Mouse (Mus musculus): ENCODE results near the gene Vdac2. TPM values are rescaled to one million over a fixed set of nuclear protein-coding genes. Genes with fewer than 3 reads are reported as not detected.

Vdac2 gene
- polyA plus RNA-seq, 1 experiment: not detected

GRCm38 (mm10) chr14:21801624-21802023 is 23.4 kb upstream of the Vdac2 start:
- WGBS: 69% methylated on average over 7 of the region's 7 CpGs
- no peak overlapping the region for H3K27ac ChIP-seq (ENCODE audit: insufficient read depth, low read depth, low read length)
- no peaks in the 10 kb centered on the region for H3K4me1 ChIP-seq (ENCODE audit: control insufficient read depth, insufficient read depth, low read length)
- H3K4me3 ChIP-seq (ENCODE audit: insufficient read depth, low read depth, low read length): no peak overlapping the region
- TF ChIP-seq CTCF (IDR thresholded peaks at IDR 0.05; ENCODE audit: insufficient read depth, low read depth, low read length) (no peak), POLR2A (IDR thresholded peaks at IDR 0.05; ENCODE audit: insufficient read depth, low read depth, low read length) (no peak)

- H3K27ac ChIP-seq (ENCODE audit: insufficient read depth, low read depth, low read length): no peak overlapping the region
- no peaks in the 10 kb centered on the region for H3K4me1 ChIP-seq (ENCODE audit: control insufficient read depth, insufficient read depth, low read length)
- H3K4me3 ChIP-seq (ENCODE audit: insufficient read depth, low read depth, low read length): no peak overlapping the region
- 85% methylated on average over 6 of the region's 6 CpGs for WGBS
- TF ChIP-seq CTCF (IDR thresholded peaks at IDR 0.05; ENCODE audit: insufficient read depth, low read depth, low read length): no peak
- TF ChIP-seq POLR2A (IDR thresholded peaks at IDR 0.05; ENCODE audit: insufficient read depth, low read depth, low read length): no peak
Observed at GRCm38 (mm10) chr14:21802543-21803206, 22.4 kb upstream of the Vdac2 start.

- 88% methylated on average over 2 of the region's 2 CpGs for WGBS
- no peak for TF ChIP-seq POLR2A (IDR thresholded peaks at IDR 0.05; ENCODE audit: insufficient read depth, low read depth, low read length)
- no peak overlapping the region for H3K4me3 ChIP-seq (ENCODE audit: insufficient read depth, low read depth, low read length)
- H3K27ac ChIP-seq (ENCODE audit: insufficient read depth, low read depth, low read length): no peak overlapping the region
- no peaks in the 10 kb centered on the region for H3K4me1 ChIP-seq (ENCODE audit: control insufficient read depth, insufficient read depth, low read length)
Observed at GRCm38 (mm10) chr14:21806203-21806602, 18.8 kb upstream of the Vdac2 start.

- Histone ChIP-seq H3K4me3 (ENCODE audit: insufficient read depth, low read depth, low read length) (no peak overlapping the region), H3K4me1 (ENCODE audit: control insufficient read depth, insufficient read depth, low read length) (no peaks in the 10 kb centered on the region), H3K27ac (ENCODE audit: insufficient read depth, low read depth, low read length) (no peak overlapping the region)
- WGBS: 91% methylated on average over 3 of the region's 3 CpGs
- TF ChIP-seq CTCF (IDR thresholded peaks at IDR 0.05; ENCODE audit: insufficient read depth, low read depth, low read length) (no peak), POLR2A (IDR thresholded peaks at IDR 0.05; ENCODE audit: insufficient read depth, low read depth, low read length) (no peak)
Observed at GRCm38 (mm10) chr14:21806631-21807160, 18.3 kb upstream of the Vdac2 start.

- no peaks in the 10 kb centered on the region for H3K4me1 ChIP-seq (ENCODE audit: control insufficient read depth, insufficient read depth, low read length)
- WGBS: 85% methylated on average over 8 of the region's 8 CpGs
- no peak for TF ChIP-seq POLR2A (IDR thresholded peaks at IDR 0.05; ENCODE audit: insufficient read depth, low read depth, low read length)
- TF ChIP-seq CTCF (IDR thresholded peaks at IDR 0.05; ENCODE audit: insufficient read depth, low read depth, low read length): no peak
- no peak overlapping the region for H3K4me3 ChIP-seq (ENCODE audit: insufficient read depth, low read depth, low read length)
- H3K27ac ChIP-seq (ENCODE audit: insufficient read depth, low read depth, low read length): no peak overlapping the region
Observed at GRCm38 (mm10) chr14:21808208-21808922, 16.7 kb upstream of the Vdac2 start.

- Histone ChIP-seq H3K4me3 (ENCODE audit: insufficient read depth, low read depth, low read length) (no peak overlapping the region), H3K4me1 (ENCODE audit: control insufficient read depth, insufficient read depth, low read length) (no peaks in the 10 kb centered on the region), H3K27ac (ENCODE audit: insufficient read depth, low read depth, low read length) (no peak overlapping the region)
- WGBS: 100% methylated on average over 2 of the region's 2 CpGs
- TF ChIP-seq POLR2A (IDR thresholded peaks at IDR 0.05; ENCODE audit: insufficient read depth, low read depth, low read length) (no peak), CTCF (IDR thresholded peaks at IDR 0.05; ENCODE audit: insufficient read depth, low read depth, low read length) (no peak)
Observed at GRCm38 (mm10) chr14:21809418-21809817, 15.6 kb upstream of the Vdac2 start.

GRCm38 (mm10) chr14:21811301-21811700 is 13.7 kb upstream of the Vdac2 start:
- Histone ChIP-seq H3K4me3 (ENCODE audit: insufficient read depth, low read depth, low read length) (no peak overlapping the region), H3K27ac (ENCODE audit: insufficient read depth, low read depth, low read length) (no peak overlapping the region), H3K4me1 (ENCODE audit: control insufficient read depth, insufficient read depth, low read length) (no peaks in the 10 kb centered on the region)
- WGBS: 92% methylated on average over 4 of the region's 4 CpGs
- TF ChIP-seq POLR2A (IDR thresholded peaks at IDR 0.05; ENCODE audit: insufficient read depth, low read depth, low read length): no peak
- TF ChIP-seq CTCF (IDR thresholded peaks at IDR 0.05; ENCODE audit: insufficient read depth, low read depth, low read length): no peak

- no peak for TF ChIP-seq POLR2A (IDR thresholded peaks at IDR 0.05; ENCODE audit: insufficient read depth, low read depth, low read length)
- no peak for TF ChIP-seq CTCF (IDR thresholded peaks at IDR 0.05; ENCODE audit: insufficient read depth, low read depth, low read length)
- Histone ChIP-seq H3K4me3 (ENCODE audit: insufficient read depth, low read depth, low read length) (no peak overlapping the region), H3K4me1 (ENCODE audit: control insufficient read depth, insufficient read depth, low read length) (no peaks in the 10 kb centered on the region), H3K27ac (ENCODE audit: insufficient read depth, low read depth, low read length) (no peak overlapping the region)
- 90% methylated on average over 10 of the region's 10 CpGs for WGBS
Observed at GRCm38 (mm10) chr14:21811744-21812393, 13.2 kb upstream of the Vdac2 start.

Measured in olfactory bulb, adult 2 months (tissue).